Mouse (Mus musculus) liver, postnatal 0 days (tissue): ENCODE data around the gene Pcsk5. TPM values are rescaled to one million over a fixed set of nuclear protein-coding genes. Genes with fewer than 3 reads are reported as not detected.
"Not testable (repeated sequence)": the region's sequence is repeated elsewhere in the genome, so short reads cannot be mapped to it uniquely, and the experiment has no call there.

Experiments
- ATAC-seq: fragments of 200-750 bp; cut with Nextera tagmentation; 2 replicates; pipeline ENCODE4 v1.8.0; 2017; ENCODE audit warnings: mild to moderate bottlenecking, moderate library complexity
- DNase-seq: peaks from one replicate; pipeline ENCODE4 v3.0.0-alpha.2; 2016
- H3K27ac ChIP-seq: fragments of 300-500 bp; sonication (generic); 2 replicates; pipeline ENCODE4 v1.5.1; 2014; ENCODE audit warnings: antibody characterized with exemption, moderate library complexity, mild to moderate bottlenecking, low read depth
- H3K27me3 ChIP-seq: fragments of 300-500 bp; sonication (generic); 2 replicates; pipeline ENCODE4 v1.6.1; 2014; ENCODE audit warnings: low read length, control low read depth, mixed read lengths; ENCODE audit not compliant: insufficient read depth
- H3K36me3 ChIP-seq: fragments of 300-500 bp; sonication (generic); replicated peaks from 2 replicates; pipeline ENCODE4 v1.6.1; 2014; ENCODE audit warnings: mild to moderate bottlenecking, control low read depth, low read length, moderate library complexity, mixed read lengths; ENCODE audit not compliant: insufficient read depth
- H3K4me1 ChIP-seq: fragments of 300-500 bp; sonication (generic); 2 replicates; pipeline ENCODE4 v1.6.1; 2014; ENCODE audit warnings: antibody characterized with exemption, mild to moderate bottlenecking, control low read depth; ENCODE audit not compliant: insufficient read depth
- H3K4me2 ChIP-seq: fragments of 300-500 bp; sonication (generic); 2 replicates; pipeline ENCODE4 v1.6.1; 2014; ENCODE audit warnings: low read depth, mild to moderate bottlenecking, low read length, moderate library complexity, mixed read lengths
- H3K4me3 ChIP-seq: fragments of 300-500 bp; sonication (generic); 2 replicates; pipeline ENCODE4 v1.5.1; 2014; ENCODE audit warnings: low read depth, low read length
- H3K9ac ChIP-seq: fragments of 300-500 bp; sonication (generic); replicated peaks from 2 replicates; pipeline ENCODE4 v1.6.1; 2014; ENCODE audit warnings: mild to moderate bottlenecking, moderate library complexity
- H3K9me3 ChIP-seq: fragments of 300-500 bp; sonication (generic); 2 replicates; pipeline ENCODE4 v1.6.1; 2016; ENCODE audit warnings: mild to moderate bottlenecking, control low read depth, low read length, mixed read lengths
- CTCF ChIP-seq: sonication (generic); IDR thresholded peaks from 2 replicates; pipeline ENCODE4 v1.5.1; 2016; ENCODE audit warnings: antibody characterized with exemption, low read depth
- EP300 ChIP-seq: IDR thresholded peaks from 2 replicates; pipeline ENCODE4 v1.6.1; 2016; ENCODE audit warnings: antibody characterized with exemption, low read depth, mild to moderate bottlenecking
- WGBS: fragments of 180-500 bp; shearing (Covaris S2); extraction: QIAGEN DNeasy Blood & Tissue Kit; methylation state at CpG from one replicate; pipeline ENCODE4 v1.1.7; 2014; ENCODE audit not compliant: insufficient replicate concordance; 5-methylcytosine and 5-hydroxymethylcytosine counted together
- polyA plus RNA-seq: library from polyadenylated mRNA; unstranded; fragments of >200 nt; fragmentation: Nextera tagmentation; extraction: Ambion mirVana; gene quantifications from 2 replicates; pipeline ENCODE4 v1.2.1, GENCODE M21; 2015

Gene Pcsk5
- polyA plus RNA-seq, 1 experiment from 2014 or later = 4.1 TPM

DNA sequence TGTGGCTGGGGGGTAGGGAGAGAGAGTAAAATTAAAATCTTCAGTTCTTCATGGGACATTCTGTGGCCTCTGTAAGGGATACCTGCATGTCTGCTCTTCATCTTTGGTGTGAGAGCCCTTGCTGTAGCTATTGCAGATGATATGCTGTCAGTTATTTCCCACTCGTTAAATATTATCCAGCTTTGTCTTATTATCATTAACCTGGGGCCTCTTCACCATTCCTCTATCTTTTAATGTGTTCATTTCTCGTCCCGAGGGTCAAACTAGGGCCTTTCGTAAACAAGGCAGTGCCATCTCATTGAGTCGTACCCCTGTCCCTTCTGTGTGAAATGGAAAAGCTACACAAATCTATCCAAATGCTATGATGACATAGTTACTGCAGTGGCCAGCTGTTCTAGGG is 361.4 kb downstream of the Pcsk5 start:
- Histone ChIP-seq H3K27ac (no peak overlapping the region), H3K27me3 (no peaks in the 10 kb centered on the region), H3K4me3 (no peak overlapping the region), H3K9me3 (no peaks in the 10 kb centered on the region), H3K9ac (no peak overlapping the region), H3K4me1 (no peaks in the 10 kb centered on the region), H3K4me2 (no peak overlapping the region), H3K36me3 (no peaks in the 10 kb centered on the region)
- TF ChIP-seq CTCF (no peak), EP300 (no peak)
- ATAC-seq (no peak), DNase-seq (no peak)
- 64% methylated on average over 5 of the region's 5 CpGs for WGBS

DNA sequence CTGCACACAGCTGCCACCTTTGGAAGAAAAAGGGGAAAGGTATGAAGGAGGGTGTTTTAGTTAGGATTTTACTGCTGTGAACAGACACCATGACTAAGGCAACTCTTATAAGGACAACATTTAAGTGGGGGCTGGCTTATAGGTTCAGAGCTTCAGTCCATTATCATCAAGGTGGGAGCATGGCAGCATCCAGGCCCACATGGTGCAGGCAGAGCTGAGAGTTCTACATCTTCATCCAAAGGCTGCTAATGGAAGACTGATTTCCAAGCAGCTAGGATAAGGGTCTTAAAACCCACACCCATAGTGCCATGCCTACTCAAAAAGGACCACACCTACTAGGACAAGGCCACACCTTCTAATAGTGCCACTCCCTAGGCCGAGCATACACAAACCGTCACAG is 364.3 kb downstream of the Pcsk5 start:
- not testable (repeated sequence) for DNase-seq, H3K4me3 ChIP-seq, ATAC-seq, H3K9me3 ChIP-seq, H3K27ac ChIP-seq, H3K36me3 ChIP-seq, H3K27me3 ChIP-seq, H3K9ac ChIP-seq, H3K4me1 ChIP-seq, H3K4me2 ChIP-seq
- 86% methylated on average over 2 of the region's 2 CpGs for WGBS

DNA sequence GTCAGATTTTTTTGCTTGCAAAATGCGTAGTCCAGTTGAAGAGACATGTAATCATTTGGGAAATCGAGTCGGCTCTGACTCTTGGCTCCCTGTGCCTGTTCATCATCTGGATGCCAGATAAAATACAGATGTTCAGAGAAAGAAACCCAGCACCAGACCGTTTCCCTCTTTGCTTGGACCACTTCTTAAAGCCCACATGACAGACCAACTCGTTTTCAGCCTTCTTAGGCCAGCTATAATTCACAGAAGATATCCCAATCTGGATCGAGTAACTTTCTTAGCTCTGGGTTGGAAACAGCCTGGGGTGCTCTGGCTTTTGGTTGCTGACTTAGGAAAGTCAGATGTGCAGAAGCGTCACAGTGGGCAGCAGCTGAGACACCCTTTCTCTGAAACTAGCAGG is 365.6 kb downstream of the Pcsk5 start:
- no peak overlapping the region for H3K4me3 ChIP-seq
- no peaks in the 10 kb centered on the region for H3K36me3 ChIP-seq
- H3K9me3 ChIP-seq = no peaks in the 10 kb centered on the region
- no peak overlapping the region for H3K9ac ChIP-seq
- H3K27me3 ChIP-seq = no peaks in the 10 kb centered on the region
- no peaks in the 10 kb centered on the region for H3K4me1 ChIP-seq
- TF ChIP-seq EP300 (no peak), CTCF (no peak)
- H3K4me2 ChIP-seq = no peak overlapping the region
- ATAC-seq (no peak), DNase-seq (no peak)
- 64% methylated on average over 7 of the region's 7 CpGs for WGBS
- H3K27ac ChIP-seq = no peak overlapping the region

DNA sequence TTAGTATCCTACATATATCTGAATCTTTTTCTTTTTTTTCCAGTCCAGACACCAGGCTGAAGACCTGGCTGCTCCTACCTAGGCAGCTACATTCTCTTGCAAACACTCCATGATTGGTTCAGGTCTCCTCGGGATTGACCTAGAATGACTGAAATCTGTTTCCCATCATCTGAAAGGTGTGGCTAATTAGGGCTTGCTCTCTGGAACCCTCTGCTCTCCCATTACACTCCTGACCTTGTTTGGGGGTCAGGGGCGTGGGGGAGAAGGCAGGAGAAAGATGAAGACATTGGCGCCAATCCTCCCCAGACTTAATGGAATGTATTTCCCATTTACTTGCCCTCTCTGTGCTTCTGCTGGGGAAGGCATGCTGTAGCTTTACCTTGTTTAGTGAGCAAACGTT is 366.2 kb downstream of the Pcsk5 start:
- Histone ChIP-seq H3K27ac (no peak overlapping the region), H3K4me1 (no peaks in the 10 kb centered on the region), H3K9me3 (no peaks in the 10 kb centered on the region), H3K4me3 (no peak overlapping the region), H3K27me3 (no peaks in the 10 kb centered on the region), H3K9ac (no peak overlapping the region), H3K4me2 (no peak overlapping the region), H3K36me3 (no peaks in the 10 kb centered on the region)
- TF ChIP-seq EP300 (no peak), CTCF (no peak)
- DNase-seq (no peak), ATAC-seq (no peak)
- WGBS = 73% methylated on average over 4 of the region's 4 CpGs

DNA sequence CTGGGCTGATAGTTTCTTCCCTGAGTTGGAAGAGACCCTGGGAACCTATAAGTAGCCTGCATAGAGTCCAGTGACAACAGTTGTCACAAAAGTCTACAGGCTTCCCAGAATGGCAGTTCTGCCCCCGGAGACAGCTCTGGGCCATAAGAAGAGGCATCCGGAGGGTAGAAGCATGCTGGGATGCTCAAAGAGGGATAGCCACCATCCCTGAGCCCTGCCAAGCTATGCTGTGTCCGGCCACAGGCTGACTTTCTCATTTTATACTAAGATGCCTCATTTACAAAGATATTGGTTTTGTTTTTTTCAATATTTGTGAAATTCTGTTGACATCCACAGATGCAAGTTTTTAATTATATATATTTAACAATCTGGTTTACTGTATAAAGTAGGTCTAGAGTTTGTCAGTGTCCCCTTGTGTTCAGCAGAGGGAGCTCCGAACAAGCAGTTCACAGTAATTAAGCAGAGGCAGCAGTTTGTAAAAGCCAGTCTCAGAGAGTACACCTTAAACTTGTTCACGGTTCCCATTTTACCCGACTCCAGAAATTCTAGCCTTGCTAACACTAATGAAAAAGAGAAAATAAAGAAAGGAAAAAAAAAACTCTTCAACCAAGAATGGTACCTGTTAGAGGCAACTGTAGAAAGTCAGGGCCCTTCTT is 369.7 kb downstream of the Pcsk5 start:
- H3K36me3 ChIP-seq = no peaks in the 10 kb centered on the region
- 46% methylated on average over 6 of the region's 6 CpGs for WGBS
- H3K27ac ChIP-seq = no peak overlapping the region
- no peaks in the 10 kb centered on the region for H3K27me3 ChIP-seq
- ATAC-seq (no peak), DNase-seq (no peak)
- no peak overlapping the region for H3K4me2 ChIP-seq
- no peaks in the 10 kb centered on the region for H3K9me3 ChIP-seq
- no peak overlapping the region for H3K9ac ChIP-seq
- TF ChIP-seq EP300 (no peak), CTCF (peak; percentile 55)
- no peak overlapping the region for H3K4me3 ChIP-seq
- no peaks in the 10 kb centered on the region for H3K4me1 ChIP-seq

DNA sequence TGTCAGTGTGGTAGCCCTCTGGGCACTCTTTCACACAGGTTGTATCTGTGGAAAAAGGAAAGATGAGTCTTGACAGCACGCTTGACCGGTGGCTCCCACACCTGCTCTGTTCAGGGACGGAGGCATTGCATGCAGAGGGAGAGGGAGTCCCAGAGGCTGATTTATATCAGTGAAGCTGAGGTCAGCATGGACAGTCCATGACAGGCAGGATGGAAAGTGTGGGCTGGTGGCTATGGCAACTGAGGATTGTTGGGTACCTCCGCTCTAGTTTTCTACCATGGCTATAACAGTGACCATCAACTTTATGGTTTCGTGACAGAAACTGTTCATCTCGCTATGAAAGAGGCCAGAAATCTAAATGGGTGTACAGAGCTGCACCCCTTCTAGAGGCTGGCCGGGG is 385.4 kb downstream of the Pcsk5 start:
- 75% methylated on average over 7 of the region's 7 CpGs for WGBS
- H3K27me3 ChIP-seq = no peaks in the 10 kb centered on the region
- H3K4me1 ChIP-seq = no peaks in the 10 kb centered on the region
- no peak overlapping the region for H3K9ac ChIP-seq
- no peak overlapping the region for H3K4me2 ChIP-seq
- no peak overlapping the region for H3K27ac ChIP-seq
- DNase-seq (no peak), ATAC-seq (no peak)
- TF ChIP-seq CTCF (no peak), EP300 (no peak)
- H3K36me3 ChIP-seq = no peaks in the 10 kb centered on the region
- no peaks in the 10 kb centered on the region for H3K9me3 ChIP-seq
- no peak overlapping the region for H3K4me3 ChIP-seq

DNA sequence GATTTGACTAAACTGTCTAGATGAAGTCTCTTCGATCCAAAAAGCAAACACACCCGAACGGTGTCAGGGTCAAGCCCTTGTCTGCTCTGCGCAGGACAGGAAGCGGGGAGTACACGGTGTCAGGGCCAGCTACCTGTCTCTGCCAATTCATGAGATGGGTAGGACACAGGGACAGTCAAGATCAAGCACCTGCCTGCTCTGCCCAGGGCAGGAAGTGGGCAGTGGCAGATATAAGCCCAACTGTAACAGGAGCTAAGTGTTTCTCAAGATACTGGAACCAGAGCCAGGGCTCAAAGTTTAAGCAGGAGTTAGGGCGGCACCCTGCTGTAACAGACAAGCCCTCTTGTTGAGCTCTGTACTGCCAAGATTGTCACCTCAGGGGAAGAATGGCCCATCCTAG is 393.9 kb downstream of the Pcsk5 start:
- Histone ChIP-seq H3K27me3 (no peaks in the 10 kb centered on the region), H3K27ac (no peak overlapping the region)

More for the DNA sequence above, 393.9 kb downstream of the Pcsk5 start:
- DNase-seq (peak; percentile 25), ATAC-seq (peak; percentile 67)
- no peaks in the 10 kb centered on the region for H3K4me1 ChIP-seq
- 50% methylated on average over 7 of the region's 7 CpGs for WGBS
- H3K9ac ChIP-seq = no peak overlapping the region
- H3K4me2 ChIP-seq = no peak overlapping the region
- no peak overlapping the region for H3K4me3 ChIP-seq
- no peak for TF ChIP-seq EP300
- no peak for TF ChIP-seq CTCF
- no peaks in the 10 kb centered on the region for H3K36me3 ChIP-seq
- no peaks in the 10 kb centered on the region for H3K9me3 ChIP-seq
